Mouse (Mus musculus) forebrain, embryonic 16.5 days (tissue): ENCODE measurements around the gene Gtf3c2. TPM values are rescaled to one million over a fixed set of nuclear protein-coding genes. Genes with fewer than 3 reads are reported as not detected.
"Not testable (repeated sequence)": the region's sequence is repeated elsewhere in the genome, so short reads cannot be mapped to it uniquely, and the experiment has no call there.

Experiments used
- ATAC-seq: fragments of 200-750 bp; cut with Nextera tagmentation; 2 replicates; pipeline ENCODE4 v1.8.0; 2017; ENCODE audit warnings: mild to moderate bottlenecking, moderate library complexity
- H3K27ac ChIP-seq: fragments of 300-500 bp; sonication (generic); 2 replicates; pipeline ENCODE4 v1.5.1; 2014; ENCODE audit warnings: low read length, control low read depth
- H3K27me3 ChIP-seq: fragments of 300-500 bp; sonication (generic); replicated peaks from 2 replicates; pipeline ENCODE4 v1.6.1; 2014; ENCODE audit warnings: low read length; ENCODE audit not compliant: control insufficient read depth, insufficient read depth
- H3K36me3 ChIP-seq: fragments of 300-500 bp; sonication (generic); 2 replicates; pipeline ENCODE4 v1.6.1; 2014; ENCODE audit not compliant: control insufficient read depth, insufficient read depth
- H3K4me1 ChIP-seq: fragments of 300-500 bp; sonication (generic); replicated peaks from 2 replicates; pipeline ENCODE4 v1.6.1; 2014; ENCODE audit warnings: low read length; ENCODE audit not compliant: control insufficient read depth, insufficient read depth
- H3K4me2 ChIP-seq: fragments of 300-500 bp; sonication (generic); 2 replicates; pipeline ENCODE4 v1.6.1; 2014; ENCODE audit warnings: mild to moderate bottlenecking, low read length, control low read depth
- H3K4me3 ChIP-seq: fragments of 300-500 bp; sonication (generic); replicated peaks from 2 replicates; pipeline ENCODE4 v1.5.1; 2014; ENCODE audit warnings: mild to moderate bottlenecking, low read length, control low read depth
- H3K9ac ChIP-seq: fragments of 300-500 bp; sonication (generic); replicated peaks from 2 replicates; pipeline ENCODE4 v1.6.1; 2014; ENCODE audit warnings: low read depth, low read length, control low read depth
- H3K9me3 ChIP-seq: fragments of 300-500 bp; sonication (generic); 2 replicates; pipeline ENCODE4 v1.6.1; 2016; ENCODE audit warnings: low read length; ENCODE audit not compliant: control insufficient read depth
- WGBS: fragments of 180-500 bp; shearing (Covaris S2); extraction: QIAGEN DNeasy Blood & Tissue Kit; methylation state at CpG from one replicate; pipeline ENCODE4 v1.1.7; 2014; 5-methylcytosine and 5-hydroxymethylcytosine counted together
- polyA plus RNA-seq: library from polyadenylated mRNA; unstranded; fragments of >200 nt; fragmentation: Nextera tagmentation; extraction: Ambion mirVana; gene quantifications from 2 replicates; pipeline ENCODE4 v1.2.1, GENCODE M21; 2015

Gene Gtf3c2
- polyA plus RNA-seq, 1 experiment from 2014 or later: 79.4 TPM

DNA sequence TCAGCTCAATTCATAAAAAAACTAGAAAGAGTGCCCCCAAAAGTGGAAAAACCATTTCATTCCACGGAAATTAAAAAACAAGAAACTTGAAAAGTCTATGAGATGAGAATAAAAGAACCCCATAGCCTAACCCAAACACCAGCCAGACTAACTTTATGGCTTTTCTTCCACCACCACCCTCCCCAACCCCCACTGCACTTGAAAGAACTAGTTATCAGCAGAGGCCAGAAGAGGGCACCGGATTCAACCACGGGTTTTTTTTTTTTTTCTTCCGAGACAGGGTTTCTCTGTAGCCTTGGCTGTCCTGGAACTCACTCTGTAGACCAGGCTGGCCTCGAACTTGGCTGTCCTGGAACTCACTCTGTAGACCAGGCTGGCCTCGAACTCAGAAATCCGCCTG lies 38.4 kb upstream of the Gtf3c2 start:
- Histone ChIP-seq H3K4me3 (no peak overlapping the region), H3K4me2 (no peak overlapping the region), H3K27ac (no peak overlapping the region), H3K9ac (no peak overlapping the region), H3K9me3 (no peaks in the 10 kb centered on the region), H3K27me3 (no peaks in the 10 kb centered on the region), H3K36me3 (no peaks in the 10 kb centered on the region), H3K4me1 (peaks cover 14% of the 10 kb centered on the region)
- ATAC-seq: no peak
- WGBS: 68% methylated on average over 7 of the region's 7 CpGs

DNA sequence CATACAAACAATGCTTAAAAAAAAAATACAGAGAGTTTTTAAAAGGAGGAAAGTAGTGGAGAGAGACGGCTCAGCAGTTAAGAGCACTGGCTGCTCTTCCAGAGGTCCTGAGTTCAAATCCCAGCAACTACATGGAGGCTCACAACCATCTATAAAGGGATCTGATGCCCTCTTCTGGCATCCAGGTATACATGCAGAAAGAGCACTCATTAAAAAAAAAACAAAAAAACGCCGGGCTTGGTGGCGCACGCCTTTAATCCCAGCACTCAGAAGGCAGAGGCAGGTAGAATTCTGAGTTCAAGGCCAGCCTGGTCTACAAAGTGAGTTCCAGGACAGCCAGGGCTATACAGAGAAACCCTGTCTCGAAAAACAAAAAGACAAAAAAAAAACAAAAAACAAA lies 36.6 kb upstream of the Gtf3c2 start:
- WGBS: 91% methylated on average over 6 of the region's 6 CpGs
- H3K4me3 ChIP-seq, H3K27ac ChIP-seq, H3K36me3 ChIP-seq, H3K27me3 ChIP-seq, H3K9ac ChIP-seq, H3K4me2 ChIP-seq, ATAC-seq, H3K9me3 ChIP-seq: not testable (repeated sequence)
- peaks cover 11% of the 10 kb centered on the region for H3K4me1 ChIP-seq

DNA sequence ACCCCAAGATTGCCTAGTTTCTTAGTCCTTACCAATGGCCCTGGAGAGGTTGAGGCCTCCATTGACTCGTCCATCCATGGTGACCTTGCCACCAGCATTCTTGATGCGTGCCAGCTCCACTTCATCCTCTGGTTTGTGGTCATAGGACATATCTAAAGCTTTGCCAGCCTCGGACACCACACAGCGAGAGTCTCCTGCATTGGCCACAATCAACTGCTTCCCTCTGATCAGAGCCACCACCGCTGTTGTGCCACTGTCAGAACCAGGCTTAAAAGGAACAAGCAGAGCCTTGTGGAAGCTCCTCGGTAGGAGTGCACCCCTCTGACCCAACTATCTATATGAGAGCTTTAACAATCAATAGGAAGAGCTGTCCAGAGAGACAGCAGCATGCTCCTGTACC lies 24.5 kb upstream of the Gtf3c2 start:
- ATAC-seq: no peak
- Histone ChIP-seq H3K4me1 (peaks cover 17% of the 10 kb centered on the region), H3K4me2 (no peak overlapping the region), H3K27ac (no peak overlapping the region), H3K36me3 (peaks cover 22% of the 10 kb centered on the region), H3K4me3 (no peak overlapping the region), H3K9me3 (peaks cover 3% of the 10 kb centered on the region), H3K27me3 (no peaks in the 10 kb centered on the region), H3K9ac (no peak overlapping the region)
- WGBS: 94% methylated on average over 6 of the region's 6 CpGs

DNA sequence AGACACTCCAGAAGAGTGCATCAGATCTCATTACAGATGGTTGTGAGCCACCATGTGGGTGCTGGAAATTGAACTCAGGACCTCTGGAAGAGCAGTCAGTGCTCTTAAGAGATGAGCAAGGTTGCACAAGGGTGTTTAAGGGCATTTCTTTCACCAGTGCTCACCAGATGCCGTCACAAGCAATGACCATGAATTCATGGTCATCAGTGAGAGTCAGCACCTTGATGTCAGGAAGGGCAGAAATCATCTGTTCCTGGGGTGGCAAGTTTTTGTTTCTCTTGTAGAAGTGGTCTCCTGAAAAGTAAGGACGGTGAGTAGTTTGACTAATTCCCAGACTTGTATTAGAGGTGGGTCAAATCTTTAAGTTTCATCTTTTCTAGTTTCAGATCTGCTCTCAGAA lies 23.9 kb upstream of the Gtf3c2 start:
- ATAC-seq: no peak
- 93% methylated on average over 2 of the region's 2 CpGs for WGBS

DNA sequence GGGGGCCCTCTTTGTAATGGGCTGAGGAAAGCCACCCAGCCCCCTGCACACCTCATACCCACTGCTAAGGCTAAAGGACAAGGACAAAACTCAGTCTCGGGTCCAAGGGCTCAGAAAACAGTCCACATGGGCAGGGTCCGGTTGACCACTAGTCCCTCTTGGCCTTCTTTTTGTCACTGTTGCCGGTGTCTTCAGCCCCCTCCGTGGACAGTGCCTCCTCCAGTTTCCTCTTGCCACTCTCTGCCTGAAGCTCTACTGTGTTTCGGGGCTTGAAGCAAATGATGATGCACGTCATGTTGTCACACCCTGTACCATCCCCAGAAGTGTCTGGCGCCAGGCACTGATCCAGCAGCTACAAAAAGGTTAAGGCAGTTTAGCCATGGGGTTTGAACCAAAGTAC lies 23.0 kb upstream of the Gtf3c2 start:
- peaks cover 17% of the 10 kb centered on the region for H3K4me1 ChIP-seq
- WGBS: 84% methylated on average over 7 of the region's 7 CpGs
- peaks cover 36% of the 10 kb centered on the region for H3K36me3 ChIP-seq
- ATAC-seq: no peak
- no peak overlapping the region for H3K9ac ChIP-seq
- H3K27ac ChIP-seq: peak overlapping the region; percentile 60
- H3K4me2 ChIP-seq: peak overlapping the region; percentile 60
- H3K9me3 ChIP-seq: peaks cover 3% of the 10 kb centered on the region
- peak overlapping the region; percentile 81 for H3K4me3 ChIP-seq
- H3K27me3 ChIP-seq: no peaks in the 10 kb centered on the region

More for the DNA sequence above, 23.9 kb upstream of the Gtf3c2 start:
- peaks cover 3% of the 10 kb centered on the region for H3K9me3 ChIP-seq
- peaks cover 27% of the 10 kb centered on the region for H3K36me3 ChIP-seq
- H3K4me1 ChIP-seq: peaks cover 17% of the 10 kb centered on the region
- H3K4me3 ChIP-seq: no peak overlapping the region
- no peak overlapping the region for H3K4me2 ChIP-seq
- H3K27me3 ChIP-seq: no peaks in the 10 kb centered on the region
- H3K9ac ChIP-seq: no peak overlapping the region
- no peak overlapping the region for H3K27ac ChIP-seq

DNA sequence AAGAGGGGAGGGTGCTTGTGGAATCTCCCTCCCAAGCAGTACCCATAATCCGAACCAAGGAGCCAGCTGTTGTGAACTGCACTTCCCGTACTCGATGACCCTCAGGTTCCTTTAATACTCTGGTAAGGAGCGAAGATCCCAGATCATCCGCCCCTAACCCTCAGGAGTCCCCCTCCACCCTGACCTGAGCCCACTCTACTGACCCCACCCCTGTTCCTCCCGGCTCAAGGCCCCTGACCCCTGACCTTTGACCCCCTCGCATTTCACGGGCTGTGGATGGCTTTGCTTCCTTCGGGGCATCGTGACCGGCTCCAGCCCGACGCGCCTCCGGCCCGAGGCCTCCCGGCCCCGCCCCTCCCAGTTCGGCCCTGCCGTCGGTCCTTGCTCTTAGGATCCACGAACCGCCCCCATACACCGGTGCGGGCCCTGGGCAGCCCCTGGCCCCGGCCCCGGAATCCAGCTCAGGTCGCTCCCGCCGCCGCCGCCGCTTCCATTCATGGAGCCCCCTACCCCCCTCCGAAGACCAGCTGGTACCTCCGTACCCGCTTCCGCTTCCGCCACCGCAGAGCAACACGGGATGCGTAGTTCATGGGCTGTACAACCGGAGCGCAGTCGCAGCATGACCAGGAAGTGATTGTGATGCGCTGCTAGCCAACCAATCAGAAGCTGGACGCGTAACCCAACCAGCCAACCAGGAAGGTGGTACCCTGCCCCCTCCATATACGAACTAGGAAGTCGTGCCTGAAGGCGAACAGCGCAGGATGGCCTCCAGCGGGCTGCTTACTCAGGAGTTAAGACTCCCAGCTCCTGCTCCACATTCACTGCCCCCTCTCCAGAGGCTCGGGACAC lies 22.0 kb upstream of the Gtf3c2 start, which contains the start of gene Zfp513:
Zfp513 (minus strand) TSS at position 562 of the 849 bp plus-strand sequence.
- Histone ChIP-seq H3K27me3 (no peaks in the 10 kb centered on the region), H3K9me3 (peaks cover 3% of the 10 kb centered on the region), H3K36me3 (peaks cover 46% of the 10 kb centered on the region), H3K4me2 (peak within 1 kb of the TSS; percentile 70), H3K9ac (peak within 1 kb of the TSS; percentile 89), H3K4me1 (peaks cover 17% of the 10 kb centered on the region), H3K27ac (peak within 1 kb of the TSS; percentile 76), H3K4me3 (peak within 1 kb of the TSS; percentile 81)
- under 1% methylated on average over 53 of the region's 53 CpGs for WGBS
- ATAC-seq: peak; percentile 97

- Histone ChIP-seq H3K9ac (peak overlapping the region; percentile 89), H3K4me2 (peak overlapping the region; percentile 70), H3K4me3 (peak overlapping the region; percentile 81), H3K36me3 (peaks cover 52% of the 10 kb centered on the region), H3K9me3 (peaks cover 3% of the 10 kb centered on the region), H3K27ac (peak overlapping the region; percentile 76), H3K27me3 (no peaks in the 10 kb centered on the region), H3K4me1 (peaks cover 17% of the 10 kb centered on the region)
- no peak for ATAC-seq
- WGBS: 20% methylated on average over 13 of the region's 13 CpGs
These were observed 21.2 kb upstream of the Gtf3c2 start for GRCm38 (mm10) chr5:31201042-31201741.

GRCm38 (mm10) chr5:31200327-31200768 lies 20.4 kb upstream of the Gtf3c2 start:
- Histone ChIP-seq H3K4me2 (no peak overlapping the region), H3K9ac (no peak overlapping the region), H3K4me3 (no peak overlapping the region), H3K36me3 (peaks cover 55% of the 10 kb centered on the region), H3K27me3 (no peaks in the 10 kb centered on the region), H3K27ac (no peak overlapping the region), H3K4me1 (peaks cover 17% of the 10 kb centered on the region), H3K9me3 (peaks cover 3% of the 10 kb centered on the region)
- no peak for ATAC-seq
- WGBS: 89% methylated on average over 27 of the region's 27 CpGs

DNA sequence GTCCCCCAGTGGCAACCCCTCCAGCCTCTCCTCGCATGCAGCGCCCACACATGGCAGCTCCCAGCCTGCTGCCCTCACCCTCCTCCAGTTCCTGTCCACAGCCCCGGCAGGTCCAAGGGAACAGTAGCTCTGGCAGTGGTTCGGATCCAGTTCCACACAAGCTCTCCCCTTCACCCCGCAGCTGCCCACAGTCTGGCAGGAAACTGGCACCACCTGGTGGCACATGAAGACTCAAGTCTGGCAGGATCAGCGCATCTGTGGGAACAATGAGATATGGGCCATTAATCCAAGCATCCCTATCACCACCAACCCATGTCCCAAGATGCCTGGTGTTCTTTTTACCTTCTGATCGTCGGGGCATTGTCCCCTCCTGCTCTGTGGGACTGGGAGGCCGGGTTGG lies 19.9 kb upstream of the Gtf3c2 start:
- WGBS: 91% methylated on average over 9 of the region's 9 CpGs
- no peak overlapping the region for H3K4me3 ChIP-seq

More for the DNA sequence above, 19.9 kb upstream of the Gtf3c2 start:
- H3K9ac ChIP-seq: no peak overlapping the region
- no peak overlapping the region for H3K27ac ChIP-seq
- peaks cover 58% of the 10 kb centered on the region for H3K36me3 ChIP-seq
- peaks cover 3% of the 10 kb centered on the region for H3K9me3 ChIP-seq
- H3K4me1 ChIP-seq: peaks cover 17% of the 10 kb centered on the region
- ATAC-seq: no peak
- H3K27me3 ChIP-seq: no peaks in the 10 kb centered on the region
- H3K4me2 ChIP-seq: no peak overlapping the region
